Mouse (Mus musculus) cerebral cortex, adult 2 months (tissue): Measurements from ENCODE around the gene Poln.

Experiments
- WGBS: fragments of 180-500 bp; shearing (Covaris S2); methylation state at CpG from one replicate; pipeline ENCODE4 v1.1.7; 2018; 5-methylcytosine and 5-hydroxymethylcytosine counted together

Poln gene

DNA sequence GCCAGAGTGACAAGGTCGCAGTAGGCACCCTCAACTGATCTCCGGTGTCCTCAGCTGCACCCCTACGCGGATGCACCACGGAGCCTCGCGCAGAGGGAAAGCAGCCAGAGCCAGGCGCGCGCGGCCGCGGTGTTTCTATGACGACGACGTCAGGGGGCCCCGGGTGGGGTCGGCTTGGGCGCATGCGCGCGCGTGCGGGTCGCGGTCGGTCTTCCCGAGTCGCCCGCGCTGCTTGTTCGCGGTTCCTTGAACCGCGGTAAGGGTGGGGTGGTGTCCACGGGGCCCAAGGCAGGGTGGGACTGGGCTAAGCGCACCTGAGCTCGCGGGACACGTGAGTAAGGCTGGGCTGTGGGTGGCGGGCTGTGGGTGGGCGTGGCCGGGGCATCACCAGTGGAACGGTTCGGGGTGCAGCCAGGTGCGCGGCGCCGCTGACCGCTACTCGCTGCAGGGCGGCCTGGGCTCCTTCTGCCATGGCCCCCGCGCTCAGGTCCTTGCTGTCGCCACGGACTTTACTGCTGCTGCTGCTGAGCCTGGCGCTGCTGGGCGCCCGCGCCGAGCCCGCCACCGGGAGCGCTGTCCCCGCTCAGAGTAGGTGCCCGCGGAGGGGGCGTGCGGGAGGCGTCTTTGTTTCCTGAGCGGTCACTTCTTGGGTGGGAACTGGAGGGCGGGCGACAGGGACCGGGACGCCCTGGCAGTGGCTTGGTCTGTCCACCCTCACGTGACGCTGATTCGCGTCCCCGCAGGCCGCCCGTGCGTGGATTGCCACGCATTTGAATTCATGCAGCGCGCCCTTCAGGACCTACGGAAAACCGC is 185.7 kb downstream of the Poln start, which contains the start of gene Gm1673:
Gene Gm1673 (plus strand): TSS at position 125 of the 813 bp plus-strand sequence.
- under 1% methylated on average over 77 of the region's 88 CpGs for WGBS

GRCm38 (mm10) chr5:33982731-33983259 is 186.5 kb downstream of the Poln start:
- 2% methylated on average over 26 of the region's 26 CpGs for WGBS

DNA sequence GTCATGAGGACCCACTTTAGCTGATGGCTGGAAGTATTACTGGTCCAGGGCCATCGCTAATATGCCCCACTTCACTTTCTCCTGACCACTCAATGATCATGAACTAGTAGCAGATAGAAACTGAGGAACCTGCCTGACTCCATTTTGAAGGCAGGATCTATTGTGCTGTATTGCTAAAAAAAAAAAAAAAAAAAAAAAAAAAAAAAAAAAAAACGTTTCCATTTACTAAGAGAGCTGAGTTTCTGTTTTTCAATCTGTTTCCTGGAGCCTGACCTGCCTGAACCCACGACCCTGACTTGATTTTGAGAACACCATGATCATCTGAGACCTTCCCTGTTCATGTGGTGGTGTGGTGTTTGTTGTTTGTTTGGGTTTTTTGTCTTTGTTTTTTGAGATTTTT is 193.0 kb downstream of the Poln start:
- 37% methylated on average over 3 of the region's 3 CpGs for whole genome bisulfite sequencing

GRCm38 (mm10) chr5:33974736-33975135 is 194.5 kb downstream of the Poln start:
- 34% methylated on average over 2 of the region's 2 CpGs for WGBS

DNA sequence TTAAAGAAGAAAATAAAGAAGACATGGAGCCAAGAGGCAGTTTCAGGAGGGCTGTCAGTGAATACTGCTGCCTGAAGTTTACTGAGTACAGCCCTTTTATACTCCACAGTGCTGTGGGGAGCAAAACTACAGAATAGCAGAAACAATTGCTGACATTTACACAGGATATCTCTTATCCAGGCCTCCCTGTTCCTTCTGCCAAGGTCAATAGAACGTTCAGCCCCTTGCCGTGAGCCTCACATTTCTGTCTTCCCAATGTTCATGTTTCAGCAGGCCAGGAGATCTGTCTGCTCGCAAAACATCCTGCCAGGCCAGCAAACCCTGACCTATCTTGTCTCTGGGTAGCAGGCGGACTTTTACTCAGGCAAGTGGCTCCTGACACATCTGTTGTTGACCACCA is 209.9 kb downstream of the Poln start:
- 76% methylated on average over 4 of the region's 4 CpGs for WGBS
